Mouse (Mus musculus): ENCODE measurements at regions not wholly inside any gene's neighbourhood (a gene's known extent, or its start where the extent isn't known, plus 50 kb on each side); places are given as distances from the start of the nearest gene placed in this dataset.

DNA sequence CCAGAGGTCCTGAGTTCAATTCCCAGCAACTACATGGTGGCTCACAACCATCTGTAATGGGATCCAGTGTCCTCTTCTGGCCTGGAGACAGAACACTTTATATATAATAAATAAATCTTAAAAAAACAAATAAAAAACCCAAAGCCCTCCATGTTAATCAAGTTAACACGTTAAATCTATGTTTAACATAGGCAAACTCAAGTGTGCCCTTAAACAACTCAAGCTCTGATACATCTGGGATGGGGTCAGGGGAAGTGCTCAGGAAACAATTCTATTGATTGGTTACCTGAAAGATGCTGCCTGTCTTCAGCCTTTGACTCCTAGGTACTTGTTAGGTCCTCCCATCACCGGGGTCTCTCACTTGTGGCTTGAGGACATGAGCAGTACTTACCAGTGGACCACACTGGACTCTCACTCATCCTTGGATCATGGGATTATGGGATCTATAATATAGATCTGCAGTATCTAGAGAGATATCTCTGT, 89.1 kb upstream of the Cpm start:
- Histone ChIP-seq H3K27ac (ENCODE audit: insufficient read depth, low read depth) (no peak overlapping the region), H3K4me3 (replicated peaks in 1 of 3; ENCODE audit: low read depth in 2 of 3, low read length in 2 of 3, poor library complexity in 1 of 3) (no peak overlapping the region), H3K4me1 (ENCODE audit: control insufficient read depth in 1 of 2, insufficient read depth in 2 of 2) (0 out of 4 replicates have a peak, but pooled peaks cover 0 to 3% of the 10 kb centered on the region in 2 experiments), H3K9me3 (replicated peaks; ENCODE audit: low read length) (peaks cover 3% of the 10 kb centered on the region), H3K9ac (ENCODE audit: insufficient read depth, low read depth) (no peak overlapping the region), H3K4me2 (ENCODE audit: insufficient read depth, low read depth, poor library complexity, severe bottlenecking) (no peak overlapping the region), H3K36me3 (replicated peaks in 1 of 2; ENCODE audit: control insufficient read depth in 1 of 2, insufficient read depth in 1 of 2, low read length in 1 of 2) (no peaks in the 10 kb centered on the region), H3K79me2 (replicated peaks; ENCODE audit: control insufficient read depth, extremely low read depth, insufficient read depth, poor library complexity, severe bottlenecking) (no peaks in the 10 kb centered on the region), H3K27me3 (replicated peaks) (peaks cover 4% of the 10 kb centered on the region)
- TF ChIP-seq USF2 (conservative IDR thresholded peaks at IDR 0.05; ENCODE audit: low read depth, low read length): no peak
- no peak for TF ChIP-seq CHD2 (IDR thresholded peaks at IDR 0.05; ENCODE audit: low read length)
- TF ChIP-seq ZNF384 (IDR thresholded peaks at IDR 0.05; ENCODE audit: low read depth, low read length): no peak
- no peak for TF ChIP-seq CTCF (conservative IDR thresholded peaks at IDR 0.05 in 1 of 2, IDR thresholded peaks at IDR 0.05 in 1 of 2; ENCODE audit: low read depth in 2 of 2, low read length in 2 of 2)
- TF ChIP-seq ETS1 (conservative IDR thresholded peaks at IDR 0.05; ENCODE audit: low read depth, low read length): no peak
- TF ChIP-seq MAZ (IDR thresholded peaks at IDR 0.05; ENCODE audit: low read depth, low read length): no peak
- TF ChIP-seq MYC (IDR thresholded peaks at IDR 0.05; ENCODE audit: low read depth, low read length): no peak
- no peak for TF ChIP-seq ZMIZ1 (IDR thresholded peaks at IDR 0.05; ENCODE audit: low read depth, low read length)
- TF ChIP-seq ELF1 (IDR thresholded peaks at IDR 0.05; ENCODE audit: low read depth, low read length): no peak
- TF ChIP-seq TCF12 (IDR thresholded peaks at IDR 0.05; ENCODE audit: low read depth, low read length): no peak
- no peak for TF ChIP-seq UBTF (IDR thresholded peaks at IDR 0.05; ENCODE audit: low read depth, low read length)
- TF ChIP-seq NRF1 (IDR thresholded peaks at IDR 0.05; ENCODE audit: low read depth, low read length): no peak
- TF ChIP-seq SIN3A (IDR thresholded peaks at IDR 0.05; ENCODE audit: low read length): no peak
- no peak for TF ChIP-seq EP300 (IDR thresholded peaks at IDR 0.05; ENCODE audit: low read length)
- dilution Hi-C loops (cut with MboI; ENCODE audit: extremely low pct_ligation_motif_present, extremely low pct_unique_long_range_greater_than_20kb, low sequenced_read_pairs) (no loop called here), in situ Hi-C loops (cut with MboI; ENCODE audit: low pct_ligation_motif_present, low pct_unique_long_range_greater_than_20kb, low sequenced_read_pairs) (no loop called here)
- no peak for DNase-seq (ENCODE audit: extremely low read depth)

DNA sequence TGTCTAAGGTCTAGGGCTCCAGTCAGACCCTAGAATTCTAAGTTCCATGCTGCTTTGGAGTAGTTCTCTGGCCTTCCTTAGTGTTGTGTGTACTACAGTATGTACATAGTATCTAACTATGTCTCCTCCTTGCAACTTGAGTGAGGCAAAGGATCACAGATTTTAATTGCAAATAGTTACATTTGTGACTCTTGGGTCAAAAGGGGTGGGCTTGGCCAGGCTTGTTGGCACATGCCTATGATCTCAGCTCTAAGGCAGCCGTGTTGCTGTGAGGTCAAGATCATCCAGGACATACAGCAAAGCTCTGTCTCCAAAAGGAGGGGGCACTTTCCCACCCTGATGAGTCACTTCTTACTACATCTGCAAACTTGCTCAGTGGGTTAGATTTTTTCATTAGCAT, 89.8 kb upstream of the Cpm start:
- Histone ChIP-seq H3K4me3 (replicated peaks in 1 of 3; ENCODE audit: low read depth in 2 of 3, low read length in 2 of 3, poor library complexity in 1 of 3) (no peak overlapping the region), H3K36me3 (replicated peaks in 1 of 2; ENCODE audit: control insufficient read depth in 1 of 2, insufficient read depth in 1 of 2, low read length in 1 of 2) (no peaks in the 10 kb centered on the region), H3K4me2 (ENCODE audit: insufficient read depth, low read depth, poor library complexity, severe bottlenecking) (no peak overlapping the region), H3K9me3 (replicated peaks; ENCODE audit: low read length) (peaks cover 3% of the 10 kb centered on the region), H3K9ac (ENCODE audit: insufficient read depth, low read depth) (no peak overlapping the region), H3K79me2 (replicated peaks; ENCODE audit: control insufficient read depth, extremely low read depth, insufficient read depth, poor library complexity, severe bottlenecking) (no peaks in the 10 kb centered on the region), H3K4me1 (ENCODE audit: control insufficient read depth in 1 of 2, insufficient read depth in 2 of 2) (0 out of 4 replicates have a peak, but pooled peaks cover 0 to 3% of the 10 kb centered on the region in 2 experiments), H3K27me3 (replicated peaks) (peaks cover 6% of the 10 kb centered on the region), H3K27ac (ENCODE audit: insufficient read depth, low read depth) (no peak overlapping the region)
- dilution Hi-C loops (cut with MboI; ENCODE audit: extremely low pct_ligation_motif_present, extremely low pct_unique_long_range_greater_than_20kb, low sequenced_read_pairs) (no loop called here), in situ Hi-C loops (cut with MboI; ENCODE audit: low pct_ligation_motif_present, low pct_unique_long_range_greater_than_20kb, low sequenced_read_pairs) (no loop called here)
- DNase-seq (ENCODE audit: extremely low read depth): no peak
- no peak for TF ChIP-seq TBP (conservative IDR thresholded peaks at IDR 0.05; ENCODE audit: low read depth, low read length)
- no peak for TF ChIP-seq MXI1 (IDR thresholded peaks at IDR 0.05; ENCODE audit: low read depth, low read length)
- no peak for TF ChIP-seq MYC (IDR thresholded peaks at IDR 0.05; ENCODE audit: low read depth, low read length)
- no peak for TF ChIP-seq MAZ (IDR thresholded peaks at IDR 0.05; ENCODE audit: low read depth, low read length)
- no peak for TF ChIP-seq USF2 (conservative IDR thresholded peaks at IDR 0.05; ENCODE audit: low read depth, low read length)
- TF ChIP-seq USF1 (IDR thresholded peaks at IDR 0.05; ENCODE audit: low read depth, low read length): no peak
- no peak for TF ChIP-seq CHD2 (IDR thresholded peaks at IDR 0.05; ENCODE audit: low read length)

Data from CH12.LX (cell line).